ENCODE assay signal across 14 mouse cellular contexts in the genomic region with DNA sequence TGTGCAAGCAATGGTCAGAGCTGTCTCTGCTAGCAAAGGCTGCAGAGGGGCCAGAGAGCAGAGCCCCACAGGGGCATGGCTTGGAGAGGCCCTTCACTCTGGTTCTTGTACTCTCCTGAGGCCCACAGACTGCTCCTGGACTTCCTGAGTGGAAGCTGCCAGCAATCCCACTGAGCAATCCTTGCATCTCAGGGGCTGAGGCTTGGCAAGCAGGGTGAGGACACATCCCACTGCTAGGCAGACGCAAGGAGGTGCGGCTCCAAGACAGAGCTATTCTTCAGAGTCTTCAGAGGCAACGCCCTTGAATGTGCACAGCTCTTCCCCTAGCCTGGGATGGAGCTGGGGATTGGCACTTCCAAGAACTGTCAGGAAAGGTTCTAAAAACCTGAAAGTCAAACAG.
DNase-seq lines count a peak whose midpoint lies in the region; ATAC-seq lines count a peak whose summit lies in the region.
"Had no signal": no experiment of that assay in that cellular context is flagged by ENCODE, and none has a peak within 500 bp of the region (broad histone marks: within the 10 kb centered on the region; RNA-seq: fewer than 3 reads in every experiment).

No protein-coding gene starts in this region.

- H3K36me3 ChIP-seq in heart, embryonic 15.5 days = peaks cover 24% of the 10 kb centered on the region
- peaks cover 33% of the 10 kb centered on the region for H3K36me3 ChIP-seq in heart, embryonic 12.5 days
- no peaks in the 10 kb centered on the region for H3K36me3 ChIP-seq in midbrain, embryonic 11.5 days (ENCODE audit: control insufficient read depth, insufficient read depth, low read length)
- peaks cover 14% of the 10 kb centered on the region for H3K36me3 ChIP-seq in midbrain, embryonic 13.5 days
- H3K36me3 ChIP-seq in hindbrain, embryonic 13.5 days = peaks cover 17% of the 10 kb centered on the region
- no peaks in the 10 kb centered on the region for H3K36me3 ChIP-seq in stomach, embryonic 16.5 days (ENCODE audit: control insufficient read depth, insufficient read depth, low read length)
- H3K36me3 ChIP-seq: forebrain, embryonic 10.5 days; midbrain, embryonic 12.5 days had no signal

- H3K9me3 ChIP-seq in heart, embryonic 15.5 days (replicated peaks) = no peaks in the 10 kb centered on the region
- H3K9me3 ChIP-seq in heart, embryonic 12.5 days (replicated peaks) = no peaks in the 10 kb centered on the region
- no peaks in the 10 kb centered on the region for H3K9me3 ChIP-seq in midbrain, embryonic 11.5 days (ENCODE audit: control insufficient read depth, low read length)
- no peaks in the 10 kb centered on the region for H3K9me3 ChIP-seq in midbrain, embryonic 13.5 days
- no peaks in the 10 kb centered on the region for H3K9me3 ChIP-seq in hindbrain, embryonic 13.5 days
- H3K9me3 ChIP-seq in stomach, embryonic 16.5 days (replicated peaks; ENCODE audit: control insufficient read depth, low read length) = no peaks in the 10 kb centered on the region
- H3K9me3 ChIP-seq: forebrain, embryonic 10.5 days; lung, embryonic 15.5 days; midbrain, embryonic 12.5 days had no signal

- H3K4me3 ChIP-seq in heart, embryonic 15.5 days = no peak overlapping the region
- H3K4me3 ChIP-seq in heart, embryonic 12.5 days = no peak overlapping the region
- no peak overlapping the region for H3K4me3 ChIP-seq in midbrain, embryonic 11.5 days (ENCODE audit: low read depth, low read length)
- no peak overlapping the region for H3K4me3 ChIP-seq in midbrain, embryonic 13.5 days (replicated peaks)
- H3K4me3 ChIP-seq in hindbrain, embryonic 13.5 days = no peak overlapping the region
- no peak overlapping the region for H3K4me3 ChIP-seq in stomach, embryonic 16.5 days (replicated peaks; ENCODE audit: low read length)
- H3K4me3 ChIP-seq: forebrain, embryonic 10.5 days; lung, embryonic 15.5 days; midbrain, embryonic 12.5 days had no signal

- 64% methylated on average over 3 of the region's 3 CpGs for WGBS in heart, embryonic 15.5 days
- 80% methylated on average over 3 of the region's 3 CpGs for WGBS in heart, embryonic 12.5 days
- 78% methylated on average over 3 of the region's 3 CpGs for WGBS in midbrain, embryonic 11.5 days
- 84% methylated on average over 3 of the region's 3 CpGs for WGBS in midbrain, embryonic 13.5 days
- WGBS in hindbrain, embryonic 13.5 days = 79% methylated on average over 3 of the region's 3 CpGs
- 60% methylated on average over 3 of the region's 3 CpGs for WGBS in stomach, embryonic 16.5 days

- no peak overlapping the region for H3K9ac ChIP-seq in heart, embryonic 15.5 days
- H3K9ac ChIP-seq in heart, embryonic 12.5 days = no peak overlapping the region
- H3K9ac ChIP-seq in midbrain, embryonic 11.5 days (ENCODE audit: low read length) = no peak overlapping the region
- no peak overlapping the region for H3K9ac ChIP-seq in midbrain, embryonic 13.5 days (replicated peaks)
- H3K9ac ChIP-seq in hindbrain, embryonic 13.5 days = peak overlapping the region; percentile 30
- peak overlapping the region; percentile 50 for H3K9ac ChIP-seq in stomach, embryonic 16.5 days (ENCODE audit: low read length)
- H3K9ac ChIP-seq: lung, embryonic 15.5 days; midbrain, embryonic 12.5 days had no signal

- ATAC-seq in heart, embryonic 15.5 days (replicated peaks; ENCODE audit: insufficient number of reproducible peaks, insufficient read depth, low FRiP score, low read depth) = 0 out of 2 replicates have a peak, but pooled peaks have one; percentile 15
- ATAC-seq in heart, embryonic 12.5 days (ENCODE audit: insufficient number of reproducible peaks, low FRiP score) = no peak
- no peak for ATAC-seq in midbrain, embryonic 11.5 days (ENCODE audit: low FRiP score)
- no peak for ATAC-seq in midbrain, embryonic 13.5 days
- no peak for ATAC-seq in hindbrain, embryonic 13.5 days (ENCODE audit: low FRiP score)
- ATAC-seq in stomach, embryonic 16.5 days (ENCODE audit: insufficient read depth, low FRiP score) = no peak

- H3K27me3 ChIP-seq in heart, embryonic 15.5 days = no peaks in the 10 kb centered on the region
- no peaks in the 10 kb centered on the region for H3K27me3 ChIP-seq in heart, embryonic 12.5 days (replicated peaks)
- no peaks in the 10 kb centered on the region for H3K27me3 ChIP-seq in midbrain, embryonic 11.5 days (ENCODE audit: control insufficient read depth, insufficient read depth, low read length)
- no peaks in the 10 kb centered on the region for H3K27me3 ChIP-seq in midbrain, embryonic 13.5 days
- H3K27me3 ChIP-seq in hindbrain, embryonic 13.5 days = no peaks in the 10 kb centered on the region
- H3K27me3 ChIP-seq in stomach, embryonic 16.5 days (ENCODE audit: control insufficient read depth, insufficient read depth, low read length) = no peaks in the 10 kb centered on the region
- H3K27me3 ChIP-seq: lung, embryonic 15.5 days; midbrain, embryonic 12.5 days had no signal

- H3K4me2 ChIP-seq in heart, embryonic 15.5 days = no peak overlapping the region
- no peak overlapping the region for H3K4me2 ChIP-seq in heart, embryonic 12.5 days
- H3K4me2 ChIP-seq in midbrain, embryonic 11.5 days = no peak overlapping the region
- no peak overlapping the region for H3K4me2 ChIP-seq in midbrain, embryonic 13.5 days (replicated peaks)
- no peak overlapping the region for H3K4me2 ChIP-seq in hindbrain, embryonic 13.5 days
- H3K4me2 ChIP-seq in stomach, embryonic 16.5 days (ENCODE audit: low read depth, low read length) = no peak overlapping the region
- H3K4me2 ChIP-seq: lung, embryonic 15.5 days; midbrain, embryonic 12.5 days had no signal

- H3K27ac ChIP-seq in heart, embryonic 15.5 days = no peak overlapping the region
- H3K27ac ChIP-seq in heart, embryonic 12.5 days (ENCODE audit: poor library complexity, severe bottlenecking) = no peak overlapping the region
- H3K27ac ChIP-seq in midbrain, embryonic 11.5 days (ENCODE audit: low read depth, low read length) = no peak overlapping the region
- no peak overlapping the region for H3K27ac ChIP-seq in midbrain, embryonic 13.5 days
- peak overlapping the region; percentile 87; the same call in 1 of the 2 replicates for H3K27ac ChIP-seq in hindbrain, embryonic 13.5 days
- peak overlapping the region; percentile 75 for H3K27ac ChIP-seq in stomach, embryonic 16.5 days (ENCODE audit: low read length)
- H3K27ac ChIP-seq: forebrain, embryonic 10.5 days had no signal

- H3K4me1 ChIP-seq in heart, embryonic 15.5 days (replicated peaks) = peaks cover 40% of the 10 kb centered on the region
- H3K4me1 ChIP-seq in heart, embryonic 12.5 days (replicated peaks) = peaks cover 36% of the 10 kb centered on the region
- no peaks in the 10 kb centered on the region for H3K4me1 ChIP-seq in midbrain, embryonic 11.5 days (ENCODE audit: control insufficient read depth, insufficient read depth, low read length)
- H3K4me1 ChIP-seq in midbrain, embryonic 13.5 days (replicated peaks) = peaks cover 24% of the 10 kb centered on the region
- peaks cover 51% of the 10 kb centered on the region for H3K4me1 ChIP-seq in hindbrain, embryonic 13.5 days (replicated peaks)
- H3K4me1 ChIP-seq in stomach, embryonic 16.5 days (ENCODE audit: control insufficient read depth, insufficient read depth, low read length) = peaks cover 54% of the 10 kb centered on the region

- peak; percentile 80 for DNase-seq in midbrain, embryonic 11.5 days (ENCODE audit: low spot score, missing footprints)
- no peak for DNase-seq in layer of hippocampus, adult 9-10 months (ENCODE audit: low spot score)
- DNase-seq: adrenal gland, postnatal 36 days; kidney, adult 2 months; layer of hippocampus, postnatal 36 days; right cerebral cortex, postnatal 4 days had no signal

Comparison
In these comparisons a context has a peak if more than half of its experiments do, and no peak if none do; other contexts are left out.
1. H3K27ac ChIP-seq: peak in hindbrain, embryonic 13.5 days (single experiment) and stomach, embryonic 16.5 days (single experiment); none in heart, embryonic 15.5 days (single experiment), heart, embryonic 12.5 days (single experiment), midbrain, embryonic 11.5 days (single experiment) and midbrain, embryonic 13.5 days (single experiment).
2. H3K9ac ChIP-seq: peak in hindbrain, embryonic 13.5 days (single experiment) and stomach, embryonic 16.5 days (single experiment); none in heart, embryonic 15.5 days (single experiment), heart, embryonic 12.5 days (single experiment), midbrain, embryonic 11.5 days (single experiment) and midbrain, embryonic 13.5 days (single experiment).